Mouse (Mus musculus): Measurements from ENCODE around the gene Ntn1. TPM values are rescaled to one million over a fixed set of nuclear protein-coding genes. Genes with fewer than 3 reads are reported as not detected.

The Ntn1 gene
- polyA plus RNA-seq, 1 experiment, result 24.4 TPM

GRCm38 (mm10) chr11:68431699-68432360 lies 31.2 kb upstream of the Ntn1 start, which contains the start of gene Pik3r5:
Gene Pik3r5, plus strand, starts transcription at chr11:68432121.
- 4% methylated on average over 35 of the region's 35 CpGs for WGBS
- Histone ChIP-seq H3K4me3 (ENCODE audit: insufficient read depth, low read depth, low read length) (peak within 1 kb of the TSS; percentile 37; the same call in 1 of the 2 replicates), H3K27me3 (replicated peaks; ENCODE audit: control insufficient read depth, insufficient read depth, low read length) (no peaks in the 10 kb centered on the region), H3K27ac (ENCODE audit: insufficient read depth, low read depth, low read length) (no peak within 1 kb of the TSS), H3K4me1 (ENCODE audit: control insufficient read depth, insufficient read depth, low read length) (no peaks in the 10 kb centered on the region), H3K36me3 (ENCODE audit: control insufficient read depth, insufficient read depth, low read length) (no peaks in the 10 kb centered on the region)
- peak; percentile 49 for TF ChIP-seq CTCF (conservative IDR thresholded peaks at IDR 0.05; ENCODE audit: insufficient read depth, insufficient read length, low read depth, low read length)
- no peak for TF ChIP-seq POLR2A (IDR thresholded peaks at IDR 0.05; ENCODE audit: low read depth, low read length)
- peak; percentile 74 for DNase-seq

DNA sequence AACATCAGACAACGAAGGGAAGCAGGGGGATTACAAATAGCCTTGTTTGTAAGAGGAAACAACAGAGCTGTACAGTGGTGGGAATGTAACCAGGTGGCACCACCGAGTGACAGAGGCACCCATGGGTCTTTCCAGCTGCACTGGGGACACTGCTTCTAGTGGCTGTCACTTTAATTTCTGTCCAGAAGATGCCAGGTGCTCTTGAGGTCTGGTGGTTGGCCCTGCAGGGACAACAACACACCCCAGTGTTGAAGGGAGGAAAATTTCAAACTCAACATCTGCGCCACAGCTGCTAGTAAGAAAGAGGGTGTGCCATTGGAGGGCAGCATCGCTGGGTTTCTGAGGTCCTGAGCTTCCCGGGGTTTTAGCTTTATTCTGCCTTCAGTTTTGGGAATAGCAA lies 30.0 kb upstream of the Ntn1 start:
- Histone ChIP-seq H3K27me3 (replicated peaks; ENCODE audit: control insufficient read depth, insufficient read depth, low read length) (no peaks in the 10 kb centered on the region), H3K4me3 (ENCODE audit: insufficient read depth, low read depth, low read length) (no peak overlapping the region), H3K36me3 (ENCODE audit: control insufficient read depth, insufficient read depth, low read length) (no peaks in the 10 kb centered on the region), H3K27ac (ENCODE audit: insufficient read depth, low read depth, low read length) (no peak overlapping the region), H3K4me1 (ENCODE audit: control insufficient read depth, insufficient read depth, low read length) (no peaks in the 10 kb centered on the region)
- TF ChIP-seq CTCF (conservative IDR thresholded peaks at IDR 0.05; ENCODE audit: insufficient read depth, insufficient read length, low read depth, low read length) (no peak), POLR2A (IDR thresholded peaks at IDR 0.05; ENCODE audit: low read depth, low read length) (no peak)
- 72% methylated on average over 5 of the region's 5 CpGs for WGBS
- DNase-seq, result no peak

GRCm38 (mm10) chr11:68427083-68427570 lies 26.5 kb upstream of the Ntn1 start:
- H3K27ac ChIP-seq (ENCODE audit: insufficient read depth, low read depth, low read length), result no peak overlapping the region
- WGBS, result 81% methylated on average over 5 of the region's 5 CpGs
- no peaks in the 10 kb centered on the region for H3K4me1 ChIP-seq (ENCODE audit: control insufficient read depth, insufficient read depth, low read length)

DNA sequence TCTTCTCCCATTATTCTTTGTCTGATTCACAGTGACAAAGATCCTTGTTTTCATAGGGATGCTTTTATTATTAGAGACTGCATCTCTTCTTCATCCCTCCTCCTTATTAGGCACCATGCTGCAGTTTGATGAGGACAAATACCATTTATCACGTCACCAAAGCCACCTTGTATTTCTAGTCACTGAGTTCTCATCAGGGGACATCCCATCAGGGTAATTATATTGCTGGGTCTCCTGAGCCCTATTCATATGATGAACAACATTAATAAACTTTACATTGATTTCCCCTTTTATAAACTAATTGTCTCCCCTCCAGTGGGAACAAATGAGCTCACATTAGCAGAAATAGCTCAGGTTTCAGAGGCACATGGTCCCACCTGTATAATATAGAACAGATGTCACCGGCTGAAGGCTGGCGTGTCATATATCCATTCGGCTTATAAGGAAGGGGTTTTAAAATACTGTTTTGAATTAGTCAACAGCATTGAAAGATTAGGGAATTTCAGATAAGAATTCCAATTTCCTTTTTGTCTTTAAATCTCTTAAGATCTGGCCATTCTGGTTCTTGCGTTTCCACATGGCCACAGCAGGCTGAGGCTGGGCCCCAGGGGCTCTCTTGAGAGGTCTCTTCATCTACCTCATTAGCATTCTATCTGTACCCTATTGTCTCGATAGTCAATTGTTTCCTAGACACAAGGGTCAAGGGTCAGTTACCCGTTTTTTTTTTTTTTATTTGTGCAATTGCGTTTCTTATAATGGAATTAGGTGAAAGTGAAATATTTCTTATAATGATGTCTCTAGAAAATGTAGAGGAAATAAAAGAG lies 25.1 kb upstream of the Ntn1 start:
- Histone ChIP-seq H3K36me3 (ENCODE audit: control insufficient read depth, insufficient read depth, low read length) (no peaks in the 10 kb centered on the region), H3K27me3 (replicated peaks; ENCODE audit: control insufficient read depth, insufficient read depth, low read length) (no peaks in the 10 kb centered on the region), H3K4me3 (ENCODE audit: insufficient read depth, low read depth, low read length) (no peak overlapping the region), H3K4me1 (ENCODE audit: control insufficient read depth, insufficient read depth, low read length) (no peaks in the 10 kb centered on the region), H3K27ac (ENCODE audit: insufficient read depth, low read depth, low read length) (no peak overlapping the region)
- 74% methylated on average over 8 of the region's 8 CpGs for WGBS
- TF ChIP-seq POLR2A (IDR thresholded peaks at IDR 0.05; ENCODE audit: low read depth, low read length) (no peak), CTCF (conservative IDR thresholded peaks at IDR 0.05; ENCODE audit: insufficient read depth, insufficient read length, low read depth, low read length) (no peak)
- DNase-seq, result no peak

More at GRCm38 (mm10) chr11:68427083-68427570, 26.5 kb upstream of the Ntn1 start:
- Histone ChIP-seq H3K36me3 (ENCODE audit: control insufficient read depth, insufficient read depth, low read length) (no peaks in the 10 kb centered on the region), H3K27me3 (replicated peaks; ENCODE audit: control insufficient read depth, insufficient read depth, low read length) (no peaks in the 10 kb centered on the region), H3K4me3 (ENCODE audit: insufficient read depth, low read depth, low read length) (no peak overlapping the region)
- no peak for DNase-seq
- TF ChIP-seq CTCF (conservative IDR thresholded peaks at IDR 0.05; ENCODE audit: insufficient read depth, insufficient read length, low read depth, low read length), result no peak
- no peak for TF ChIP-seq POLR2A (IDR thresholded peaks at IDR 0.05; ENCODE audit: low read depth, low read length)

DNA sequence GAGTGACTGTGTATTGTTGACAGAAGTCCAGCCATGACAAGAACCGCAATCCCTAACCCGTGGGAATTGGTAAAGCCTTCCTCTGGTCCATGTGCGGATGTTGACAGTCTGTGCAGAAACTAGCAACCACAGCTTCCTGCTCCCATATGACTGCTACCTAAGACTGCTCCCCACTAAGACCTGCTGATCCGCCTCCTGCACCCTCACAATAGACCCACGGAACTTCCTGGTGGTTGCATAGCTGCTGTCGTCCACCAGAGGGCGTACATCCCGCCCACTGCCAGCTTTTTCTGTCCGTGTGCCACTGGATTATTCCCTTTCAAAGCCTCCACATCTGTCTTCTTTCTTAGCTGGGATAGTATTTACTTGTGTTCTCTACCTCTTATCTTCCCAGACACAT lies 17.2 kb upstream of the Ntn1 start:
- 42% methylated on average over 9 of the region's 9 CpGs for WGBS
- H3K4me1 ChIP-seq (ENCODE audit: control insufficient read depth, insufficient read depth, low read length), result no peaks in the 10 kb centered on the region
- H3K27ac ChIP-seq (ENCODE audit: insufficient read depth, low read depth, low read length), result no peak overlapping the region
- no peaks in the 10 kb centered on the region for H3K27me3 ChIP-seq (replicated peaks; ENCODE audit: control insufficient read depth, insufficient read depth, low read length)
- TF ChIP-seq CTCF (conservative IDR thresholded peaks at IDR 0.05; ENCODE audit: insufficient read depth, insufficient read length, low read depth, low read length) (peak; percentile 76), POLR2A (IDR thresholded peaks at IDR 0.05; ENCODE audit: low read depth, low read length) (no peak)
- no peaks in the 10 kb centered on the region for H3K36me3 ChIP-seq (ENCODE audit: control insufficient read depth, insufficient read depth, low read length)
- peak; percentile 36 for DNase-seq
- no peak overlapping the region for H3K4me3 ChIP-seq (ENCODE audit: insufficient read depth, low read depth, low read length)

DNA sequence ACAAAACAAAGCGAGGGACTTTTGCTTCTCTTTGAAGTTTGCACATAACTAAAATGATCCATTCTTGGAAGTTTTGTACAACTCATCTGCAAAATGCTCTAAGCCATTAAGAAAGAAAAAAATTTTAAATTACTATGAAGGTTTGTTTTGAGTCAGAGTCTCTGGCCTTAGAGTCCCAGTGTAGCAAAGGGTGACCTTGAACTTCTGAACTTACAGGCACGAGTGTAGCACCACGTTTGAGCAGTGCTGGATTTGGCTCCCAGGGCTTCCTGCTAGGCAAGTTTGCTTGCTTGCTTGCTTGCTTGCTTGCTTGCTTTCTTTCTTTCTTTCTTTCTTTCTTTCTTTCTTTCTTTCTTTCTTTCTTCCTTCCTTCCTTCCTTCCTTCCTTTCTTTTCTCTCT lies 16.4 kb upstream of the Ntn1 start:
- 47% methylated on average over 3 of the region's 3 CpGs for WGBS
- Histone ChIP-seq H3K27ac (ENCODE audit: insufficient read depth, low read depth, low read length) (no peak overlapping the region), H3K27me3 (replicated peaks; ENCODE audit: control insufficient read depth, insufficient read depth, low read length) (no peaks in the 10 kb centered on the region), H3K36me3 (ENCODE audit: control insufficient read depth, insufficient read depth, low read length) (no peaks in the 10 kb centered on the region), H3K4me1 (ENCODE audit: control insufficient read depth, insufficient read depth, low read length) (no peaks in the 10 kb centered on the region), H3K4me3 (ENCODE audit: insufficient read depth, low read depth, low read length) (no peak overlapping the region)
- no peak for DNase-seq
- no peak for TF ChIP-seq CTCF (conservative IDR thresholded peaks at IDR 0.05; ENCODE audit: insufficient read depth, insufficient read length, low read depth, low read length)
- no peak for TF ChIP-seq POLR2A (IDR thresholded peaks at IDR 0.05; ENCODE audit: low read depth, low read length)

DNA sequence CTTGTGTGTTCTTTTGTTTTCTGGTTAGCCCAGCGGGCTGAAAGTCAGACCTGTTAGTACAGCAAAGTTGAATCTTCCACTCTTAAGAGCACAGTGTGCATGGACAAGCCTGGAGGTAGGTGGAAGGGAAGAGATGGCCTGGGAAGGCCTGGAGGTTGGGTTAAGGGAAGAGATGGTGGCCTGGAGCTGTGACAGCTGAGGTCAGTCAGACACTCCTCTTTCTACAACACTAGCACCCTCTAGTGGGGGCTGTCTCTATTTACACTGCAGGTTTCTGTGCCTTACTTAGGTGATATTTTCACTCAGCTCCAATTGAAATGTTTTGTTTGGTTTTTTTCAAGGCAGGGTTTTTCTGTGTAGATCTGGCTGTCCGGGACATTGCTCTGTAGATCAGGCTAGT lies 7.5 kb upstream of the Ntn1 start:
- Histone ChIP-seq H3K36me3 (ENCODE audit: control insufficient read depth, insufficient read depth, low read length) (no peaks in the 10 kb centered on the region), H3K4me3 (ENCODE audit: insufficient read depth, low read depth, low read length) (no peak overlapping the region), H3K27ac (ENCODE audit: insufficient read depth, low read depth, low read length) (no peak overlapping the region), H3K4me1 (ENCODE audit: control insufficient read depth, insufficient read depth, low read length) (no peaks in the 10 kb centered on the region), H3K27me3 (replicated peaks; ENCODE audit: control insufficient read depth, insufficient read depth, low read length) (no peaks in the 10 kb centered on the region)
- TF ChIP-seq CTCF (conservative IDR thresholded peaks at IDR 0.05; ENCODE audit: insufficient read depth, insufficient read length, low read depth, low read length) (peak; percentile 80), POLR2A (IDR thresholded peaks at IDR 0.05; ENCODE audit: low read depth, low read length) (no peak)
- DNase-seq, result peak; percentile 80
- WGBS, result 61% methylated on average over 2 of the region's 2 CpGs

Measured in kidney, adult 2 months (tissue).